Mouse (Mus musculus) MEL (cell line): ENCODE results near the gene 0610010F05Rik. TPM values are rescaled to one million over a fixed set of nuclear protein-coding genes. Genes with fewer than 3 reads are reported as not detected.

Experiments used
- polyA plus RNA-seq, 2 experiments: library from polyadenylated mRNA; stranded (reverse) in 1 of 2; unstranded in 1 of 2; fragments of >175 nt in 1 of 2; fragments of >200 nt in 1 of 2; gene quantifications; 2 replicates each; pipeline versions ENCODE4 v1.2.1 to v1.2.4; 2012; ENCODE audit warnings: low replicate concordance in 2 of 2, low read depth in 1 of 2; ENCODE audit not compliant: insufficient read length in 2 of 2, insufficient read depth in 1 of 2, missing spikeins in 1 of 2
- total RNA-seq: library from RNA; depleted of rRNA; stranded (reverse); fragments of 300-350 nt; gene quantifications from 2 replicates; pipeline ENCODE4 v1.2.3, GENCODE M21; 2012; rRNA removed

The 0610010F05Rik gene
- total and polyA plus RNA-seq, 3 experiments: 13.8 to 156 (median 14.1) TPM

Other genes starting within 250 kb of the 0610010F05Rik start
- gene Ahsa2, start 135.6 kb downstream of the 0610010F05Rik start, total RNA-seq: 35.6 and 36.2 TPM in 2 replicates
- 10 to 100 TPM in 1 of 2 experiments, not detected in 1; 37.8 TPM for gene Ahsa2, start 135.6 kb downstream of the 0610010F05Rik start, polyA plus RNA-seq
- gene 1700093K21Rik, start 112.5 kb downstream of the 0610010F05Rik start, total RNA-seq: not detected in 2 replicates
- not detected for gene 1700093K21Rik, start 112.5 kb downstream of the 0610010F05Rik start, polyA plus RNA-seq
- 52.5 and 55.3 TPM in 2 replicates for gene Pus10, start 32.0 kb upstream of the 0610010F05Rik start, total RNA-seq
- 100 to 1,000 TPM in 1 of 2 experiments, 10 to 100 TPM in 1; 43.4 to 416 TPM for gene Pus10, start 32.0 kb upstream of the 0610010F05Rik start, polyA plus RNA-seq
- gene Pex13, start 32.3 kb upstream of the 0610010F05Rik start, total RNA-seq: 24.7 and 32.1 TPM in 2 replicates
- 10 to 100 TPM in 1 of 2 experiments, not detected in 1; 24.7 TPM for gene Pex13, start 32.3 kb upstream of the 0610010F05Rik start, polyA plus RNA-seq
- 0.42 and 1.2 TPM in 2 replicates for gene Rel, start 137.3 kb upstream of the 0610010F05Rik start, total RNA-seq
- 1 to 10 TPM in 1 of 2 experiments, not detected in 1; 2.5 TPM for gene Rel, start 137.3 kb upstream of the 0610010F05Rik start, polyA plus RNA-seq